In genomic region chr1:36770998-36771397, GRCm38 (mm10) we compare ENCODE assay signal across 8 mouse cellular contexts. TPM values are rescaled to one million over a fixed set of nuclear protein-coding genes. Genes with fewer than 3 reads are reported as not detected.
A peak's percentile ranks its signal among the peaks of the same experiment; 100 is the strongest.
DNase-seq lines count a peak whose midpoint lies in the region; ATAC-seq and TF ChIP-seq lines count a peak whose summit lies in the region.
"Had no signal": no experiment of that assay in that cellular context is flagged by ENCODE, and none has a peak within 500 bp of the region (broad histone marks: within the 10 kb centered on the region; RNA-seq: fewer than 3 reads in every experiment).

No protein-coding gene starts in this region.

- H3K27me3 ChIP-seq in forebrain, embryonic 16.5 days (replicated peaks; ENCODE audit: control insufficient read depth, insufficient read depth, low read length): peaks cover 3% of the 10 kb centered on the region
- H3K27me3 ChIP-seq in midbrain, embryonic 10.5 days (ENCODE audit: low read depth, poor library complexity, severe bottlenecking): peaks cover 25% of the 10 kb centered on the region

- H3K4me2 ChIP-seq in forebrain, embryonic 16.5 days (ENCODE audit: low read length): peak overlapping the region; percentile 43

- ATAC-seq in forebrain, embryonic 16.5 days: no peak

- DNase-seq in thymus, postnatal 4 days: peak; percentile 58
- no peak for DNase-seq in thymus, postnatal 10 days (ENCODE audit: low spot score in 2 of 2)
- peak; percentile 19 for DNase-seq in midbrain, embryonic 10.5 days (ENCODE audit: low spot score)
- DNase-seq in left cerebral cortex, adult 9 months (ENCODE audit: low spot score in 2 of 2): no peak
- DNase-seq in gastrocnemius, adult 2 months: no peak
- DNase-seq in left cerebral cortex, postnatal 14 days (ENCODE audit: low spot score in 2 of 2): no peak
- DNase-seq: gastrocnemius, postnatal 36 days had no signal

- no peaks in the 10 kb centered on the region for H3K36me3 ChIP-seq in forebrain, embryonic 16.5 days (ENCODE audit: control insufficient read depth, insufficient read depth)
- H3K36me3 ChIP-seq in midbrain, embryonic 10.5 days: no peaks in the 10 kb centered on the region

- no peak for TF ChIP-seq CTCF in gastrocnemius, adult 2 months (IDR thresholded peaks at IDR 0.05)

- intact Hi-C loops in gastrocnemius, adult 2 months (cut with DNase I): no loop called here
- intact Hi-C loops in left cerebral cortex, postnatal 14 days (cut with DNase I): no loop called here

- H3K27ac ChIP-seq in forebrain, embryonic 16.5 days (ENCODE audit: low read length): no peak overlapping the region
- no peak overlapping the region for H3K27ac ChIP-seq in midbrain, embryonic 10.5 days (replicated peaks)
- no peak overlapping the region for H3K27ac ChIP-seq in gastrocnemius, adult 2 months

- H3K9me3 ChIP-seq in forebrain, embryonic 16.5 days (ENCODE audit: control insufficient read depth, low read length): no peaks in the 10 kb centered on the region
- no peaks in the 10 kb centered on the region for H3K9me3 ChIP-seq in midbrain, embryonic 10.5 days (replicated peaks)

- no peaks in the 10 kb centered on the region for H3K4me1 ChIP-seq in forebrain, embryonic 16.5 days (replicated peaks; ENCODE audit: control insufficient read depth, insufficient read depth, low read length)
- H3K4me1 ChIP-seq in midbrain, embryonic 10.5 days: peaks cover 10% of the 10 kb centered on the region

- peak overlapping the region; percentile 28 for H3K4me3 ChIP-seq in forebrain, embryonic 16.5 days (replicated peaks; ENCODE audit: low read length)
- peak overlapping the region; percentile 40 for H3K4me3 ChIP-seq in midbrain, embryonic 10.5 days
- no peak overlapping the region; the same call in 1 of the 2 replicates for H3K4me3 ChIP-seq in gastrocnemius, adult 2 months

- 22% methylated on average over 27 of the region's 27 CpGs for WGBS in forebrain, embryonic 16.5 days
- WGBS in midbrain, embryonic 10.5 days: 23% methylated on average over 27 of the region's 27 CpGs

- 0 out of 2 replicates have a peak overlapping the region, but pooled peaks have one; percentile 32 for H3K9ac ChIP-seq in forebrain, embryonic 16.5 days (replicated peaks; ENCODE audit: low read depth, low read length)

RNA-seq across cellular contexts. Expression of gene Zap70, which starts 9.4 kb away (rescaled TPM):
- 1.2 and 1.4 TPM in 2 replicates for polyA plus RNA-seq in forebrain, embryonic 16.5 days (2015; fragmentation: Nextera tagmentation; extraction: Ambion mirVana)
- polyA plus RNA-seq in midbrain, embryonic 10.5 days (2016; fragmentation: Nextera tagmentation; extraction: Ambion mirVana): 0.26 and 0.43 TPM in 2 replicates
- total RNA-seq in gastrocnemius, adult 2 months (2021): under 1 TPM in 1 of 2 experiments, not detected in 1; 0.84 TPM
- total RNA-seq in left cerebral cortex, postnatal 14 days (2021): 1 to 10 TPM; 1.7 TPM

RNA-seq across cellular contexts. Expression of gene Actr1b, which starts 56.8 kb away (rescaled TPM):
- polyA plus RNA-seq in forebrain, embryonic 16.5 days (2015; fragmentation: Nextera tagmentation; extraction: Ambion mirVana): 101 and 109 TPM in 2 replicates
- polyA plus RNA-seq in midbrain, embryonic 10.5 days (2016; fragmentation: Nextera tagmentation; extraction: Ambion mirVana): 142 and 145 TPM in 2 replicates
- 100 to 1,000 TPM; 120 to 155 TPM for total RNA-seq in gastrocnemius, adult 2 months (2021)
- 100 to 1,000 TPM; 273 to 294 TPM for total RNA-seq in left cerebral cortex, postnatal 14 days (2021)

Comparison
In these comparisons a context has a peak if more than half of its experiments do, and no peak if none do; other contexts are left out.
1. DNase-seq: peak in thymus, postnatal 4 days (single experiment) and midbrain, embryonic 10.5 days (single experiment); none in thymus, postnatal 10 days (0 of 2), left cerebral cortex, adult 9 months (0 of 2), gastrocnemius, adult 2 months (single experiment) and left cerebral cortex, postnatal 14 days (0 of 2).